Mouse (Mus musculus) stomach, embryonic 14.5 days (tissue): ENCODE data around the gene Depp1. TPM values are rescaled to one million over a fixed set of nuclear protein-coding genes. Genes with fewer than 3 reads are reported as not detected.

Experiments used
- ATAC-seq: fragments of 200-750 bp; cut with Nextera tagmentation; 2 replicates; pipeline ENCODE4 v1.8.0; 2017; ENCODE audit warnings: low read depth, moderate TSS enrichment; ENCODE audit not compliant: insufficient number of reproducible peaks, insufficient read depth, low FRiP score
- H3K27ac ChIP-seq: fragments of 300-500 bp; sonication (generic); 2 replicates; pipeline ENCODE4 v1.5.1; 2014; ENCODE audit warnings: mild to moderate bottlenecking, low read length, moderate library complexity, mixed read lengths
- H3K27me3 ChIP-seq: fragments of 300-500 bp; sonication (generic); 2 replicates; pipeline ENCODE4 v1.6.1; 2014; ENCODE audit warnings: low read length, control low read depth, mixed read lengths; ENCODE audit not compliant: control insufficient read depth, insufficient read depth
- H3K36me3 ChIP-seq: fragments of 300-500 bp; sonication (generic); 2 replicates; pipeline ENCODE4 v1.6.1; 2014; ENCODE audit warnings: mild to moderate bottlenecking, control low read depth, low read length, moderate library complexity, mixed read lengths; ENCODE audit not compliant: control insufficient read depth, insufficient read depth
- H3K4me1 ChIP-seq: fragments of 300-500 bp; sonication (generic); 2 replicates; pipeline ENCODE4 v1.6.1; 2014; ENCODE audit warnings: low read length, control low read depth, mixed read lengths; ENCODE audit not compliant: control insufficient read depth, insufficient read depth
- H3K4me2 ChIP-seq: fragments of 300-500 bp; sonication (generic); replicated peaks from 2 replicates; pipeline ENCODE4 v1.6.1; 2014; ENCODE audit warnings: low read depth, low read length, control low read depth
- H3K4me3 ChIP-seq: fragments of 300-500 bp; sonication (generic); 2 replicates; pipeline ENCODE4 v1.5.1; 2014; ENCODE audit warnings: low read depth, low read length, control low read depth
- H3K9ac ChIP-seq: fragments of 300-500 bp; sonication (generic); replicated peaks from 2 replicates; pipeline ENCODE4 v1.6.1; 2014; ENCODE audit warnings: low read depth, mild to moderate bottlenecking, control low read depth, low read length, moderate library complexity, mixed read lengths
- H3K9me3 ChIP-seq: fragments of 300-500 bp; sonication (generic); 2 replicates; pipeline ENCODE4 v1.6.1; 2016; ENCODE audit warnings: low read depth, low read length, control low read depth; ENCODE audit not compliant: control insufficient read depth
- WGBS: fragments of 180-500 bp; shearing (Covaris S2); extraction: QIAGEN DNeasy Blood & Tissue Kit; methylation state at CpG from one replicate; pipeline ENCODE4 v1.1.7; 2014; 5-methylcytosine and 5-hydroxymethylcytosine counted together
- polyA plus RNA-seq: library from polyadenylated mRNA; unstranded; fragments of >200 nt; fragmentation: Nextera tagmentation; extraction: Ambion mirVana; gene quantifications from 2 replicates; pipeline ENCODE4 v1.2.1, GENCODE M21; 2014

Depp1 gene
- polyA plus RNA-seq, 1 experiment from 2014 or later, result 33.8 TPM

GRCm38 (mm10) chr6:116653684-116654454 is 3.5 kb downstream of the Depp1 start:
- no peak; the same call in 1 of the 2 replicates for ATAC-seq
- no peaks in the 10 kb centered on the region for H3K27me3 ChIP-seq
- H3K4me3 ChIP-seq, result no peak overlapping the region
- H3K9me3 ChIP-seq, result no peaks in the 10 kb centered on the region
- H3K9ac ChIP-seq, result no peak overlapping the region
- H3K4me1 ChIP-seq, result peaks cover 15% of the 10 kb centered on the region
- WGBS, result 62% methylated on average over 9 of the region's 9 CpGs
- H3K36me3 ChIP-seq, result no peaks in the 10 kb centered on the region
- H3K4me2 ChIP-seq, result no peak overlapping the region
- no peak overlapping the region for H3K27ac ChIP-seq

GRCm38 (mm10) chr6:116663364-116663763 is 13.0 kb downstream of the Depp1 start:
- no peak overlapping the region for H3K9ac ChIP-seq
- H3K36me3 ChIP-seq, result no peaks in the 10 kb centered on the region
- no peaks in the 10 kb centered on the region for H3K4me1 ChIP-seq
- no peak for ATAC-seq
- no peak overlapping the region for H3K4me2 ChIP-seq
- H3K9me3 ChIP-seq, result no peaks in the 10 kb centered on the region
- H3K27ac ChIP-seq, result no peak overlapping the region
- no peak overlapping the region for H3K4me3 ChIP-seq
- no peaks in the 10 kb centered on the region for H3K27me3 ChIP-seq
- 80% methylated on average over 2 of the region's 2 CpGs for WGBS

GRCm38 (mm10) chr6:116664031-116664430 is 13.6 kb downstream of the Depp1 start:
- Histone ChIP-seq H3K9ac (no peak overlapping the region), H3K9me3 (no peaks in the 10 kb centered on the region), H3K4me3 (no peak overlapping the region), H3K4me2 (no peak overlapping the region), H3K27ac (no peak overlapping the region), H3K4me1 (no peaks in the 10 kb centered on the region), H3K36me3 (no peaks in the 10 kb centered on the region), H3K27me3 (no peaks in the 10 kb centered on the region)
- ATAC-seq, result no peak
- WGBS, result 75% methylated on average over 6 of the region's 6 CpGs

GRCm38 (mm10) chr6:116664830-116665229 is 14.4 kb downstream of the Depp1 start:
- Histone ChIP-seq H3K4me2 (no peak overlapping the region), H3K4me3 (no peak overlapping the region), H3K27me3 (no peaks in the 10 kb centered on the region), H3K36me3 (no peaks in the 10 kb centered on the region), H3K27ac (no peak overlapping the region), H3K4me1 (no peaks in the 10 kb centered on the region), H3K9ac (no peak overlapping the region), H3K9me3 (no peaks in the 10 kb centered on the region)
- no peak for ATAC-seq
- 70% methylated on average over 3 of the region's 3 CpGs for WGBS

DNA sequence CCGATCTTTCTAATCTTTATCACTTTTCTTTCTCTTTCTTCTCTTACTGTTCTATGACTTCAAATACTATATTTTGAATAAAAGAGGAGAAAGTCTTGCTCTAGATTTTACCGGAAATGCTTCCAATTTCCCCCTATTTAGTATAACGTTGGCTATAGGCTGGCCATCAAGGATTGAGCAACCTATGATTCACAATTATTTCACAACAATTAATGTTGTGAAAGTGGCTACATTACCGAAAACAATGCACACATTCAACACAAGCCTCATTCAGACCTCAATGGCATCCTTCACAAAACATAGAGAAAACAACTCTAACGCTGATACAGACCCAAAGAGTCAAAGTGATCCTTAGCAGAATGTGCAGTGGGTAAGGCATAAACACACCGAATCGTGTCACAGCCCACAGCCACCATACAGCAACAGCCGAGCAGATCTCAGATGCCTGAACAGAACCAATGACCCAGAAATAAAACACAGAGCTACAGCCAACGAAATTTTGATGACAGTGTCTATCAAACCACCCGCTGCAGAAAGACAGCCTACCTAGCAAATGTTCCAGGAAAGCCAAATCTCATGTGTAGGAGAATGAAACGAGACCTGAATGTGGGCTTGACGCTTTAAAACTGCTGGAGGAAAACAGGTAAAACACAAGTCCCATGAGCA is 15.8 kb downstream of the Depp1 start:
- WGBS, result 83% methylated on average over 12 of the region's 12 CpGs
- no peaks in the 10 kb centered on the region for H3K9me3 ChIP-seq

GRCm38 (mm10) chr6:116666892-116667291 is 16.5 kb downstream of the Depp1 start:
- no peak overlapping the region for H3K9ac ChIP-seq
- no peaks in the 10 kb centered on the region for H3K36me3 ChIP-seq
- no peak overlapping the region for H3K4me2 ChIP-seq
- WGBS, result 67% methylated on average over 3 of the region's 3 CpGs
- no peak overlapping the region for H3K27ac ChIP-seq
- no peaks in the 10 kb centered on the region for H3K9me3 ChIP-seq
- no peak for ATAC-seq
- H3K27me3 ChIP-seq, result no peaks in the 10 kb centered on the region
- peaks cover 8% of the 10 kb centered on the region; the same call in 1 of the 2 replicates for H3K4me1 ChIP-seq
- no peak overlapping the region for H3K4me3 ChIP-seq

More for the DNA sequence above, 15.8 kb downstream of the Depp1 start:
- H3K9ac ChIP-seq, result no peak overlapping the region
- no peaks in the 10 kb centered on the region for H3K36me3 ChIP-seq
- peaks cover 6% of the 10 kb centered on the region; the same call in 1 of the 2 replicates for H3K4me1 ChIP-seq
- H3K4me2 ChIP-seq, result no peak overlapping the region
- H3K27me3 ChIP-seq, result no peaks in the 10 kb centered on the region
- H3K4me3 ChIP-seq, result no peak overlapping the region
- H3K27ac ChIP-seq, result no peak overlapping the region
- ATAC-seq, result no peak

GRCm38 (mm10) chr6:116667382-116667781 is 17.0 kb downstream of the Depp1 start:
- ATAC-seq, result no peak
- H3K9me3 ChIP-seq, result no peaks in the 10 kb centered on the region
- H3K27ac ChIP-seq, result no peak overlapping the region
- H3K4me2 ChIP-seq, result no peak overlapping the region
- H3K36me3 ChIP-seq, result no peaks in the 10 kb centered on the region
- H3K4me1 ChIP-seq, result peaks cover 8% of the 10 kb centered on the region; the same call in 1 of the 2 replicates
- WGBS, result 79% methylated on average over 3 of the region's 3 CpGs
- H3K27me3 ChIP-seq, result no peaks in the 10 kb centered on the region
- H3K4me3 ChIP-seq, result no peak overlapping the region
- no peak overlapping the region for H3K9ac ChIP-seq

DNA sequence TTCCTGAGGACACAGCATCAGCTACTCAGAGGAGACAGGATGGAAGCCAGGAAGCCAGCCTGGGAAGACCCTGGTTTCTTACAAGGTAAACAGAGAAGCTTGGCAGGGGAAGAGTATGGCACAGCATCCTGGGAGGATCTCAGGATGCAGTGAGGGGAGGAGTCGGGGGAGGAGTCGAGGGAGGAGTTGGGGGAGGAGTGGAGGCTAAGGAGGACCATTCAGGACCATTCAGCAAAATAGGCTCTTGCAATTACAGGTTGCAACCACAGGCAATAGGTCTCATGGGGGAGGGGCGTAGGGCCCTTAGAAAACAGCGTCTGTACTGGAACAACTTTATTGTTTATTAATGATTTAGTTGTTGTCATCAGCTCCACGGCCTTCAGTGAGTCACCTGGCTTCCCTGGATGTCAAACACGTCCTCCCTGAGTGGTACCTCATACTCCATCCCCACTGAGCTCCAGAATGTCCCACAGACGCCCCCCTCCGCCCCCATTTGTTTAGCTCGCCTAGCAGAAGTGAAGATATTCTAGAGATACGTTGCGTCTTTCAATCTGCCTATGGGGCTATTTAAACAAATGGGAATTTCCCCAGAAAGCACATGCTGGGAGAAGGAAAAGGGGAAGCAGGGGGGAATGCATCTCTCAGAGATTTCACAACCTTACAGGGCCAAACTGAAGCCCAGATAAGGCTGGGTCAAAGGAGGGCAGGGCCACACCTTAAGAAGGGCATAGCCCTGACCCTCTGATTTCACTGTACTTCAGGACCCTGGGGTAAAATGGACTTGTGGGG is 18.5 kb downstream of the Depp1 start:
- no peak overlapping the region for H3K4me2 ChIP-seq
- 46% methylated on average over 11 of the region's 11 CpGs for WGBS
- ATAC-seq, result no peak

More for the DNA sequence above, 18.5 kb downstream of the Depp1 start:
- Histone ChIP-seq H3K27me3 (no peaks in the 10 kb centered on the region), H3K27ac (no peak overlapping the region), H3K4me3 (no peak overlapping the region), H3K9me3 (no peaks in the 10 kb centered on the region), H3K36me3 (no peaks in the 10 kb centered on the region), H3K4me1 (peaks cover 11% of the 10 kb centered on the region; the same call in 1 of the 2 replicates), H3K9ac (no peak overlapping the region)
